ENCODE assay signal across 14 mouse cellular contexts in the genomic region with DNA sequence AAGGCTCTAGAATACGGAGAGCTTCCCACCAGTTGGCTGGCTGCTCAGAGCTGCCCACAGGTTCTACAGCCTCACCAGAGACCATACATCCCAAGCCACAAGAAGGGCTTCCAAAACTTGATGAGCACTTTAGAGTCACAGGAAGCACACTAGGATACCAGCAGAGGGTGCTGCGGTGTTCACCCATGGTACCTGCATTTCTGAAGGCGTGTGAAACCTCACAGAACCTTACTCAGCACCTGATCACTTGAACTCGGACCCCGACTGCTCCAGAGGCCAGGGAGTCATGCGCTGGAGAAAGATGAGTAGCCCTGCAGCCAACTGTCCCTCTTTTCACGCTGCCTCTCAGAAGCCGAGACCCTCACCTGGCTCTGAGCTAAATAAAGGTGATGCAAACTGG.
DNase-seq lines count a peak whose midpoint lies in the region; ATAC-seq and TF ChIP-seq lines count a peak whose summit lies in the region.
"Had no signal": no experiment of that assay in that cellular context is flagged by ENCODE, and none has a peak within 500 bp of the region (broad histone marks: within the 10 kb centered on the region; RNA-seq: fewer than 3 reads in every experiment).

No protein-coding gene starts in this region.

- H3K36me3 ChIP-seq in heart, embryonic 10.5 days = peaks cover 96% of the 10 kb centered on the region
- H3K36me3 ChIP-seq in liver, postnatal 0 days (replicated peaks; ENCODE audit: insufficient read depth, low read length) = 0 out of 2 replicates have a peak, but pooled peaks cover 11% of the 10 kb centered on the region
- peaks cover 33% of the 10 kb centered on the region; the same call in 1 of the 2 replicates for H3K36me3 ChIP-seq in liver, embryonic 11.5 days (ENCODE audit: control insufficient read depth, insufficient read depth, low read length)

- no peak for TF ChIP-seq EP300 in liver, postnatal 0 days (IDR thresholded peaks at IDR 0.05; ENCODE audit: low read depth)

- H3K9me3 ChIP-seq in heart, embryonic 10.5 days = no peaks in the 10 kb centered on the region
- H3K9me3 ChIP-seq in liver, postnatal 0 days (ENCODE audit: low read length) = no peaks in the 10 kb centered on the region
- no peaks in the 10 kb centered on the region for H3K9me3 ChIP-seq in liver, embryonic 11.5 days (ENCODE audit: control insufficient read depth, low read length)
- H3K9me3 ChIP-seq: forebrain, embryonic 12.5 days had no signal

- TF ChIP-seq CTCF in liver, postnatal 0 days (IDR thresholded peaks at IDR 0.05; ENCODE audit: low read depth) = peak; percentile 20; the same call in 1 of the 2 replicates
- TF ChIP-seq CTCF in Patski (IDR thresholded peaks at IDR 0.05) = peak; percentile 30

- POLR2A ChIA-PET in Patski (lab: Charles Lee) = no interaction called here

- no peak overlapping the region for H3K9ac ChIP-seq in liver, postnatal 0 days (replicated peaks)
- no peak overlapping the region for H3K9ac ChIP-seq in liver, embryonic 11.5 days (ENCODE audit: low read depth, low read length)
- H3K9ac ChIP-seq: forebrain, embryonic 12.5 days had no signal

- CTCF ChIA-PET in Patski (lab: Charles Lee) = interaction anchor here (1.0 kb wide), 1 partner anchor 9 kb away, joined by 3 read pairs; no protein-coding TSS in a partner anchor

- H3K27me3 ChIP-seq in heart, embryonic 10.5 days (ENCODE audit: insufficient read depth, poor library complexity, severe bottlenecking) = no peaks in the 10 kb centered on the region
- H3K27me3 ChIP-seq in liver, postnatal 0 days (ENCODE audit: insufficient read depth, low read length) = no peaks in the 10 kb centered on the region
- H3K27me3 ChIP-seq in liver, embryonic 11.5 days (replicated peaks; ENCODE audit: control insufficient read depth, insufficient read depth, low read length) = no peaks in the 10 kb centered on the region
- H3K27me3 ChIP-seq in Patski = no peaks in the 10 kb centered on the region
- H3K27me3 ChIP-seq: forebrain, embryonic 12.5 days had no signal

- WGBS in heart, embryonic 10.5 days = 88% methylated on average over 8 of the region's 8 CpGs
- 84% methylated on average over 8 of the region's 8 CpGs for WGBS in liver, postnatal 0 days (ENCODE audit: insufficient replicate concordance)
- 86% methylated on average over 8 of the region's 8 CpGs for WGBS in liver, embryonic 11.5 days

- H3K4me2 ChIP-seq in liver, postnatal 0 days (ENCODE audit: low read depth, low read length) = no peak overlapping the region
- no peak overlapping the region for H3K4me2 ChIP-seq in liver, embryonic 11.5 days
- H3K4me2 ChIP-seq: forebrain, embryonic 12.5 days had no signal

- ATAC-seq in liver, postnatal 0 days = no peak
- no peak for ATAC-seq in liver, embryonic 11.5 days (replicated peaks; ENCODE audit: low FRiP score)
- no peak for ATAC-seq in Patski
- ATAC-seq: CD4-positive, CD25-positive, alpha-beta regulatory T cell, adult 4 months; inflammation-experienced regulatory T-cells, adult 6 months had no signal

- H3K27ac ChIP-seq in heart, embryonic 10.5 days = no peak overlapping the region
- H3K27ac ChIP-seq in liver, postnatal 0 days (ENCODE audit: low read depth) = no peak overlapping the region
- no peak overlapping the region for H3K27ac ChIP-seq in liver, embryonic 11.5 days (ENCODE audit: low read depth, low read length)
- H3K27ac ChIP-seq: forebrain, embryonic 12.5 days had no signal

- no peak overlapping the region for H3K4me3 ChIP-seq in heart, embryonic 10.5 days
- no peak overlapping the region for H3K4me3 ChIP-seq in liver, postnatal 0 days (ENCODE audit: low read depth, low read length)
- no peak overlapping the region for H3K4me3 ChIP-seq in liver, embryonic 11.5 days (ENCODE audit: low read depth, low read length)
- H3K4me3 ChIP-seq: forebrain, embryonic 12.5 days had no signal

- peak; percentile 74 for DNase-seq in heart, embryonic 10.5 days (ENCODE audit: low spot score)
- DNase-seq in heart, adult 9 months (ENCODE audit: low spot score in 2 of 2) = no peak
- DNase-seq in liver, postnatal 0 days = peak; percentile 12
- no peak for DNase-seq in liver, embryonic 11.5 days (ENCODE audit: low spot score)
- peak; percentile 26 for DNase-seq in A20 (ENCODE audit: low read depth, low spot score)
- no peak for DNase-seq in Patski (ENCODE audit: low read depth, low spot score)
- DNase-seq in adrenal gland, postnatal 14 days = no peak
- DNase-seq in cerebellum, adult 9-11 months = no peak
- DNase-seq: adrenal gland, postnatal 36 days; cerebellum, adult 11-12 months; gastrocnemius, postnatal 10 days had no signal

- 0 out of 2 replicates have a peak, but pooled peaks cover 10% of the 10 kb centered on the region for H3K4me1 ChIP-seq in heart, embryonic 10.5 days
- H3K4me1 ChIP-seq in liver, postnatal 0 days (ENCODE audit: insufficient read depth) = no peaks in the 10 kb centered on the region
- H3K4me1 ChIP-seq in liver, embryonic 11.5 days (replicated peaks; ENCODE audit: control insufficient read depth, insufficient read depth, low read length) = no peaks in the 10 kb centered on the region
- H3K4me1 ChIP-seq: forebrain, embryonic 12.5 days had no signal

- in situ Hi-C loops in Patski (cut with MboI; ENCODE audit: low pct_unique_long_range_greater_than_20kb) = no loop called here

Comparison
In these comparisons a context has a peak if more than half of its experiments do, and no peak if none do; other contexts are left out.
1. DNase-seq: peak in heart, embryonic 10.5 days (single experiment), liver, postnatal 0 days (single experiment) and A20 (single experiment); none in heart, adult 9 months (0 of 2), liver, embryonic 11.5 days (single experiment), Patski (single experiment), adrenal gland, postnatal 14 days (single experiment) and cerebellum, adult 9-11 months (single experiment).